Mouse (Mus musculus) embryonic facial prominence, embryonic 11.5 days (tissue): ENCODE results near the gene Rab40b. TPM values are rescaled to one million over a fixed set of nuclear protein-coding genes. Genes with fewer than 3 reads are reported as not detected.
"Not testable (repeated sequence)": the region's sequence is repeated elsewhere in the genome, so short reads cannot be mapped to it uniquely, and the experiment has no call there.

Experiments used
- ATAC-seq: fragments of 200-750 bp; cut with Nextera tagmentation; replicated peaks from 2 replicates; pipeline ENCODE4 v1.8.0; 2017; ENCODE audit warnings: low read depth; ENCODE audit not compliant: insufficient number of reproducible peaks, low FRiP score, low TSS enrichment
- DNase-seq: peaks from one replicate; pipeline ENCODE4 v3.0.0-alpha.2; 2015; ENCODE audit warnings: low spot score
- H3K27ac ChIP-seq: fragments of 300-500 bp; sonication (generic); replicated peaks from 2 replicates; pipeline ENCODE4 v1.5.1; 2014; ENCODE audit warnings: mild to moderate bottlenecking, low read depth, low read length, control low read depth
- H3K27me3 ChIP-seq: fragments of 300-500 bp; sonication (generic); 2 replicates; pipeline ENCODE4 v1.6.1; 2014; ENCODE audit warnings: mild to moderate bottlenecking, low read length, moderate library complexity, mixed read lengths; ENCODE audit not compliant: control insufficient read depth, insufficient read depth
- H3K36me3 ChIP-seq: fragments of 300-500 bp; sonication (generic); replicated peaks from 2 replicates; pipeline ENCODE4 v1.6.1; 2014; ENCODE audit warnings: low read depth, mild to moderate bottlenecking, low read length, moderate library complexity, mixed read lengths; ENCODE audit not compliant: control insufficient read depth, insufficient read depth
- H3K4me1 ChIP-seq: fragments of 300-500 bp; sonication (generic); 2 replicates; pipeline ENCODE4 v1.6.1; 2014; ENCODE audit warnings: low read length, mixed read lengths; ENCODE audit not compliant: control insufficient read depth, insufficient read depth
- H3K4me2 ChIP-seq: fragments of 300-500 bp; sonication (generic); 2 replicates; pipeline ENCODE4 v1.6.1; 2014; ENCODE audit warnings: low read depth, mild to moderate bottlenecking, control low read depth, low read length, moderate library complexity
- H3K4me3 ChIP-seq: fragments of 300-500 bp; sonication (generic); 2 replicates; pipeline ENCODE4 v1.5.1; 2014; ENCODE audit warnings: low read depth, low read length, control low read depth
- H3K9ac ChIP-seq: fragments of 300-500 bp; sonication (generic); replicated peaks from 2 replicates; pipeline ENCODE4 v1.6.1; 2014; ENCODE audit warnings: mild to moderate bottlenecking, control low read depth, low read length
- H3K9me3 ChIP-seq: fragments of 300-500 bp; sonication (generic); replicated peaks from 2 replicates; pipeline ENCODE4 v1.6.1; 2016; ENCODE audit warnings: mild to moderate bottlenecking, low read length, inconsistent platforms, mixed read lengths; ENCODE audit not compliant: control insufficient read depth
- WGBS: fragments of 180-500 bp; shearing (Covaris S2); extraction: QIAGEN DNeasy Blood & Tissue Kit; methylation state at CpG from one replicate; pipeline ENCODE4 v1.1.7; 2014; 5-methylcytosine and 5-hydroxymethylcytosine counted together
- polyA plus RNA-seq: library from polyadenylated mRNA; unstranded; fragments of >200 nt; fragmentation: Nextera tagmentation; extraction: Ambion mirVana; gene quantifications from 2 replicates; pipeline ENCODE4 v1.2.1, GENCODE M21; 2014

Gene Rab40b
- polyA plus RNA-seq, 1 experiment from 2014 or later, result 4.9 TPM

DNA sequence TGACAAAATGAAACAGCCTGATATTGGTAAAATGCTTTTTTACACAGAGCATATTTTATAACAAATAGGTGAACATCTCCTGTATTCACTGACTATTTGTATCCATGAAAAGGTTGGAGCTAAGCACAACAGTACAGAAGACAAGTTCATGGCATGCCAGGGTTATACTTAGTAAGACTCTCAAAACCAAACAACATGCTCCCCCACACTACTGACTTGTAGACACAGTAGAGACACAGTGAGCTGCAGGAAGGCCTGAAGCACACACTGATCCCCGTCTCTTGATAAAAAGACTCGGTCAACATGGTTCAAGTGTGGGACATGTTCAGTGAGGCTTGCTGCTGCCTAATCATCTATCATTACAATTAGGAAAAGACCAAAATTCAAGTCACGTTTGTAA, 56.4 kb downstream of the Rab40b start:
- whole genome bisulfite sequencing, result 90% methylated on average over 3 of the region's 3 CpGs
- Histone ChIP-seq H3K27ac (no peak overlapping the region), H3K4me2 (no peak overlapping the region), H3K27me3 (no peaks in the 10 kb centered on the region), H3K36me3 (peaks cover 7% of the 10 kb centered on the region; the same call in 1 of the 2 replicates), H3K9ac (no peak overlapping the region), H3K4me1 (no peaks in the 10 kb centered on the region), H3K4me3 (no peak overlapping the region), H3K9me3 (no peaks in the 10 kb centered on the region)
- DNase-seq (no peak), ATAC-seq (no peak)

GRCm38 (mm10) chr11:121328619-121329018, 59.4 kb downstream of the Rab40b start:
- Histone ChIP-seq H3K9ac (no peak overlapping the region), H3K4me1 (no peaks in the 10 kb centered on the region), H3K27ac (no peak overlapping the region), H3K4me3 (no peak overlapping the region), H3K9me3 (no peaks in the 10 kb centered on the region), H3K27me3 (no peaks in the 10 kb centered on the region), H3K36me3 (peaks cover 7% of the 10 kb centered on the region; the same call in 1 of the 2 replicates), H3K4me2 (no peak overlapping the region)
- no peak for ATAC-seq
- DNase-seq, result no peak

DNA sequence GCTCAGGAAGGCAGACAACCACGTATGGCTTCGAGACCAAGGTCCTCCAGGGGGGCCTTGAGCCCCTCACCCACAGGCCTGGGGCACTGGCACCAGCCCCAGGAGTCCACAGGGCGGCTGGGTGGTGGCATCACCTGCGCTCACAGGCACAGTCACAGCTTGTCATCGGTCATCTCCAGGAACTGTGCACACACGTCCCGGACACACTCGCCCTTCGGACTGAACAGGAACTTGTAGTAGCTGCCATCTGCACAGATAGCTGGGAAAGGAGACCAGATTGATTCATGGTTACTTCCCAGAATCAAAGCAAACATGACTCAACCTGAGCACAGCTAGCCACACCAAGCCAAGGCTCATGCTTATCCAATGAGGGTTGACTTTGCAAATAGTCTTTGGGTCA, 59.8 kb downstream of the Rab40b start:
- no peaks in the 10 kb centered on the region for H3K9me3 ChIP-seq
- no peaks in the 10 kb centered on the region for H3K27me3 ChIP-seq
- WGBS, result 96% methylated on average over 9 of the region's 9 CpGs
- no peaks in the 10 kb centered on the region for H3K4me1 ChIP-seq
- no peak for DNase-seq
- H3K36me3 ChIP-seq, result peaks cover 7% of the 10 kb centered on the region; the same call in 1 of the 2 replicates
- no peak overlapping the region for H3K4me2 ChIP-seq
- no peak overlapping the region for H3K4me3 ChIP-seq
- H3K9ac ChIP-seq, result no peak overlapping the region
- ATAC-seq, result no peak
- no peak overlapping the region for H3K27ac ChIP-seq

- peaks cover 4% of the 10 kb centered on the region; the same call in 1 of the 2 replicates for H3K36me3 ChIP-seq
- WGBS, result 94% methylated on average over 5 of the region's 5 CpGs
- ATAC-seq, result no peak
Observed at GRCm38 (mm10) chr11:121326681-121327080, 61.4 kb downstream of the Rab40b start.

DNA sequence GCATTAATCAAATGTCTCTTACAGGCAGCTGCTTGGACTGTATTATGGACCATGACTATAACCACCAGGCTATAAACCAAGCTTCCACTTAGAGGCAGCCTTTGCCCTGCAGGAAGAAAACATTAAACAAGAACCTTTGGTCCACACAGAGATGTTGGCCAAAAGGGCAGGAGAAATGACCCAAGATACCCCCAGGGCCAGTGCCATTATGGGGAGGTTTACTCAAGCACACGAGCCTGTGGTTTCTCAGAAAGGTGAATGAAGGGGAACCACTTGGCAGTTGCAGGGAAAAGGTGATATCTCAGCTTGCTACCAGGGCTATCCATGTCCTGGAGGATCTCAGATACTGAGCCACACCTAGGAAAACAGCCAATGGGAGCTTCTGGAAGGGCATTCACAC, 62.0 kb downstream of the Rab40b start:
- Histone ChIP-seq H3K9me3 (no peaks in the 10 kb centered on the region), H3K27me3 (no peaks in the 10 kb centered on the region), H3K36me3 (peaks cover 4% of the 10 kb centered on the region; the same call in 1 of the 2 replicates), H3K9ac (no peak overlapping the region), H3K4me2 (no peak overlapping the region), H3K4me3 (no peak overlapping the region), H3K27ac (no peak overlapping the region), H3K4me1 (no peaks in the 10 kb centered on the region)
- 65% methylated on average over 1 of the region's 1 CpGs for WGBS
- no peak for DNase-seq
- ATAC-seq, result no peak

More at GRCm38 (mm10) chr11:121326681-121327080, 61.4 kb downstream of the Rab40b start:
- no peak overlapping the region for H3K4me2 ChIP-seq
- no peak for DNase-seq
- H3K4me1 ChIP-seq, result no peaks in the 10 kb centered on the region
- H3K4me3 ChIP-seq, result no peak overlapping the region
- H3K27me3 ChIP-seq, result no peaks in the 10 kb centered on the region
- no peaks in the 10 kb centered on the region for H3K9me3 ChIP-seq
- no peak overlapping the region for H3K27ac ChIP-seq
- H3K9ac ChIP-seq, result no peak overlapping the region

DNA sequence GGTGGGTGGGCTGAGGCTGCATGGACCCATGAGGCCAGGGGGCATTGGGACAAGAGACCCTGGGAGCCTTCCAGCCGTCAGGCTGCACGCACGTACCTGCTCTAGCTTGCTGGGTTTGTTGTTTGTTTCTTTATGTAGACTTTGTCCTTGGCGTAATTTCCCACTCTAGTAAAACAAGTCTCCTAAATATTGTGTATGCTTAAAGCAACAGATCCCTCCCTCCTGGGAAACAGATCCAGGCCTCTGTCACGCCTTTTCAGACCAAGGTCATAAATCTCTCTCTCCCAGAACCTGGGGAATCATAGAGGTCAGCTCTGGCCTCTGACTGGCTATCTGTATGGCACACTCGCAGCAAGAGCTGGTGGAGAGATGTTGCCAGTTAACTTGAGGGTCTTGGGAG, 80.3 kb downstream of the Rab40b start:
- not testable (repeated sequence) for H3K9ac ChIP-seq, DNase-seq, H3K36me3 ChIP-seq, H3K9me3 ChIP-seq, H3K27me3 ChIP-seq, H3K4me3 ChIP-seq, ATAC-seq, H3K27ac ChIP-seq, H3K4me1 ChIP-seq, H3K4me2 ChIP-seq
- 90% methylated on average over 6 of the region's 6 CpGs for WGBS

DNA sequence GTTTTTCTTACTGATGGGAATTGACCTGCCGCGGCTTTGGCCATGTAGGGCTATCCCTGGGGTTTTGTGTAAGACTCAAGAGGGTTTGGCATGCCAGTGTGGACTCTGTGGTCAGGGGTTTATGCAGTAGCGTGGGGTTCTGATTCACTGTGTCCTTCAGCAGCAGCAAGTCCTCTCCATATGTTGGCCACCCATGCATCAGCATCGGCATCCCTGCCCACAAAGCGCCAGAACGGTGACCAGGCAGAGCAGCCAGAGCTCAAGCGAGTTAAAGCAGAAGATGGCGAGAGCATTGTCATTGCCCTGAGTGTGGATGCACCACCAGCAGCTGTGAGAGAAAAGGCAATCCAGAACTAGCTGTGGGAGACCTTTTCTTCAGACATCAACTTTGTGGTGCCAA, 81.4 kb downstream of the Rab40b start:
- no peaks in the 10 kb centered on the region for H3K27me3 ChIP-seq
- WGBS, result 96% methylated on average over 8 of the region's 8 CpGs
- H3K27ac ChIP-seq, result no peak overlapping the region
- H3K36me3 ChIP-seq, result peaks cover 8% of the 10 kb centered on the region
- no peak overlapping the region for H3K4me2 ChIP-seq
- H3K4me3 ChIP-seq, result no peak overlapping the region
- no peaks in the 10 kb centered on the region for H3K9me3 ChIP-seq
- DNase-seq (no peak), ATAC-seq (no peak)
- no peak overlapping the region for H3K9ac ChIP-seq
- no peaks in the 10 kb centered on the region for H3K4me1 ChIP-seq
